Mouse (Mus musculus): ENCODE results near the gene Gm42878.

DNA sequence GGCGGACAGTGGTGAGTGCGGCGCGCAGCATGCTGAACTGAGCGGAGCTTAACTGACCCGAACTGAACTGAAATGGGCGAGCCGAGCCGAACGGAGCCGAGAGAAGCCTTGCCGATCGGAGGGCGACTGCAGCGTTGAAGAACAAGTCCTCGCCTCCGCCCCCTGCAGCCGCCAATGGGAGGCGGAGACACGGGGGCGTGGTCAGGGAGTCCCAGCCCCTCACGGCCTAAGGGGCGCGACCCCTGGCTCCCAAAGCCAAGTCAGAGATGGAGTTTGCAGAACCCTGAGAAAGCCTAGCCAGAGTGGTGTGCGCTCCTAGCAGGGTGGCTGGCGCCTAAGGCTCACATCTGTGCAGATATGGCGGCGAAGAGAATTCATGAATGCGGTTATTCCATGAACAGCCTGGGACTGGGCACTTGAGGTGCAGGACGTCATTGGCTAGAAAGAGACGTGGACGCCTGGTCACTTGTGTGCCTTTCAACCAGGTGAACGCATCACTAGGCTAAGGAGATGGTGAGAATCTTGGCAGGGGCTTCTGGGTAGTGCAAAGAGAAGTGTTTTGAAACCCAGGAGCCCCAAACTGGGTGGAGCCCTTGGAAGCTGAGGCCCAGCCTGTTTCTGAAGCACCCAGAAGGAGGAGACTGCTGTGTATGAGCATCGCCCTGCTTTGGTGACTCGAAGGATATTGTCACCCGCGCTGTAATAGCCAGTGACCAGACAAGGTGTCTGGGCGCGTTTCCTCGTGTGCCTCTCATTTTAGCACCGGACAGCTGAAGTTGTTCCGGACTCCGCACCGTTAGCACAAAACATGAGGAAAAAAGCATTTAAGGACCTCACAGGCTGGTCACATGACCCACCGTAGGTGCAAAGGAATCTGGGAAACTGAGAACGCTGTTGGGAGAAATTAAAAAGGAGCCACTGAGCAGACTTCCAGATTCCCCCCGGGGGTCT lies 48.4 kb upstream of the Gm42878 start, which contains the start of gene Aldh2:
- TF ChIP-seq POLR2A (IDR thresholded peaks at IDR 0.05; ENCODE audit: insufficient read depth, low read length) (peak; percentile 83), CTCF (IDR thresholded peaks at IDR 0.05; ENCODE audit: low read depth, low read length) (no peak), EP300 (IDR thresholded peaks at IDR 0.05; ENCODE audit: insufficient read depth, low read depth, low read length) (no peak)
